Mouse (Mus musculus): ENCODE measurements around the gene Slc12a6. TPM values are rescaled to one million over a fixed set of nuclear protein-coding genes. Genes with fewer than 3 reads are reported as not detected.

Gene Slc12a6
- 11.2 and 12.0 TPM in 2 replicates for polyA plus RNA-seq (2012; rRNA removed)

GRCm38 (mm10) chr2:112265448-112266241 is at the start of gene Slc12a6:
Slc12a6 (plus strand) TSS chr2:112265825.

DNA sequence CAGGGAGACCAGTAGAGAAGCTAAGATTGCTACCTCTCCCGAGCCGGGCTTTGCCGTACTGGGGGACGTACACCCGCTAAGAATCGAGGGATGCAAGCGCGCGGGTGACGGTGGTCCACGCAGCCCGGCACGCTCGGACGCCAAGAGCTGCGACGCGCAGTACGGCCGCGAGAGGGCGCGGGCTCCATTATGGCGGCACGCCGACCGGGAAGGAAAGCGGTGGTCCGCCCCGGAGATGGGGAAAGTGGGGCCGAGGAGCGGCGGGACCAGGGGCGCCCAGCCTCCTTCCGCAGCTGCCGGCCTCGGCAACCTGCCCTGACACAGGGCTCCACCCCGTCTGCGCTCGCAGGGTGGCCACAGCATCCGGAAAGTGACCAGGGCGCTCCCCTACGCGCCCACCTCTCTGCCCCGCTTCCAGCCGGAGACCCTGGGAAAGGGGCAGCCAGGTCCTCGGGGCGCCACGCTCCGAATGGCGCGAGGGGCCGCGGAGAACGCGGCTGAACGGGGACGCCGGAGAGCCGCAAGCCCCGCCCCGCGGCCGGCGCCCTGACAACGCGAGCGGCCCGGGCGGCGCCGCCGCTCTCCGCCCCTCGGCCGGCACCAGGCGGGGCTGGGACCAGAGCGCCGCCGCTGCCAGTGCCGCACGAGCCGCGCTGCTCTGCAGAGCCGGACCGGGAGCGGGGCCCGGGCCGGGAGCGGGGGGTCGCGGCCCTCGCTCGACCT is 26.3 kb upstream of the Slc12a6 start, which contains the start of gene Lpcat4:
Gene Lpcat4 (plus strand): TSS at position 257 of the 723 bp plus-strand sequence.

DNA sequence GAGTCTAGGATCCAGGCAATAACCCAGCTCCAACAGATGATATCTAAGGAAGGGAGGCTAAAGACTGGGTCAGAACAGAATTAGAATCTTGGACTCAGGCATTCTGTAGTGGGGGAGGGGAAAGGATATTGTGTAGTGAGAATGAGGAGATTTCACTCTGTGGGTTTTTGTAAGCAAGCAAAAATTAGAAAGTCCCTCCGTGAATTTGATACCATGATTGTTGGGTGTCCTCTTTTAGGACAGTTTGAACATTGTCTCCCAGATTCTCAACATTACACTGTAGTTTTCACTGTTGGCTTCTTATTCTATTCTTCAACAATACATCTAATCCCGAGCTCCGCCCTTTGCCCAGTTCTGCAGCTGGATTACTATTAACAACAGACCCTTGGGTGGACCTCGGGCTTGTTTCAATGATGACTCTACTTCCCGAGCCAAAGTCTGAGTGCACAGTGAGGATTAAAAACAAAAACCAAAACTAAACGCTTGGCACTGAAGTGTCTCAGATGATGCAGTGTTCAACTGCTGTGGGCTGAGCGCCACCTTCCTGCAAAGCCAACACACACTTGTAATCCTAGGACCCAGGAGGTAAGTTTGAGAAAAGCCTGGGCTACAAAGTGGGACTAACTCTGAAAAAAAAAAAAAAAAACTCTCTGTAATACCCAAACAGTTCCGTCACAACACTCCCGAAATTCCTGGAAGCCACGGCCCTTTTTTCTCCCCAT is 6.2 kb upstream of the Slc12a6 start, which contains the start of gene Nutm1:
Gene Nutm1 (minus strand): TSS at position 51 of the 722 bp plus-strand sequence.

GRCm38 (mm10) chr2:112261748-112262653 is 3.6 kb upstream of the Slc12a6 start, which contains the start of gene Nop10:
Nop10 (plus strand) TSS chr2:112261926.

GRCm38 (mm10) chr2:112266242-112266592 is 592 bp downstream of the Slc12a6 start, which contains the start of gene Gm21985:
Gm21985 (plus strand) TSS chr2:112266314.

GRCm38 (mm10) chr2:112367726-112368673 is 102.4 kb downstream of the Slc12a6 start, which contains the start of gene Emc4:
Emc4 (minus strand) TSS chr2:112368027.

GRCm38 (mm10) chr2:112378973-112379898 is 113.6 kb downstream of the Slc12a6 start, which contains the start of gene Katnbl1:
Katnbl1 (plus strand) TSS chr2:112379211.

Other genes with a start within 250 kb of the Slc12a6 start
- gene Olfr1311, start 241.4 kb upstream of the Slc12a6 start, polyA plus RNA-seq (2012; rRNA removed) = not detected in 2 replicates
- not detected in 2 replicates for gene Olfr1312, start 215.6 kb upstream of the Slc12a6 start, polyA plus RNA-seq (2012; rRNA removed)
- not detected in 2 replicates for gene Olfr1313, start 188.0 kb upstream of the Slc12a6 start, polyA plus RNA-seq (2012; rRNA removed)
- gene Olfr1314, start 169.0 kb upstream of the Slc12a6 start, polyA plus RNA-seq (2012; rRNA removed) = not detected in 2 replicates
- not detected in 2 replicates for gene Olfr1315-ps1, start 150.4 kb upstream of the Slc12a6 start, polyA plus RNA-seq (2012; rRNA removed)
- gene Olfr1316, start 130.8 kb upstream of the Slc12a6 start, polyA plus RNA-seq (2012; rRNA removed) = not detected in 2 replicates
- gene Olfr1317, start 125.5 kb upstream of the Slc12a6 start, polyA plus RNA-seq (2012; rRNA removed) = not detected in 2 replicates
- not detected in 2 replicates for gene Olfr1318, start 111.6 kb upstream of the Slc12a6 start, polyA plus RNA-seq (2012; rRNA removed)
- 3.2 and 3.9 TPM in 2 replicates for gene Lpcat4, start 26.4 kb upstream of the Slc12a6 start, polyA plus RNA-seq (2012; rRNA removed)
- not detected in 2 replicates for gene Nutm1, start 6.5 kb upstream of the Slc12a6 start, polyA plus RNA-seq (2012; rRNA removed)
- 87.3 and 103 TPM in 2 replicates for gene Nop10, start 3.9 kb upstream of the Slc12a6 start, polyA plus RNA-seq (2012; rRNA removed)
- 0.02 TPM in 1 of 2 replicates, not detected in the other for gene Gm21985, start 489 bp downstream of the Slc12a6 start, polyA plus RNA-seq (2012; rRNA removed)
- 42.2 and 43.2 TPM in 2 replicates for gene Emc4, start 102.2 kb downstream of the Slc12a6 start, polyA plus RNA-seq (2012; rRNA removed)
- gene Katnbl1, start 113.4 kb downstream of the Slc12a6 start, polyA plus RNA-seq (2012; rRNA removed) = 4.6 and 5.0 TPM in 2 replicates
- 7.9 TPM in 2 replicates for gene Emc7, start 189.2 kb downstream of the Slc12a6 start, polyA plus RNA-seq (2012; rRNA removed)
- not detected in 2 replicates for gene Chrm5, start 214.9 kb downstream of the Slc12a6 start, polyA plus RNA-seq (2012; rRNA removed)
- gene Aven, start 227.1 kb downstream of the Slc12a6 start, polyA plus RNA-seq (2012; rRNA removed) = 5.4 and 6.0 TPM in 2 replicates